Mouse (Mus musculus): ENCODE measurements around the gene Zfp12. TPM values are rescaled to one million over a fixed set of nuclear protein-coding genes. Genes with fewer than 3 reads are reported as not detected.

The Zfp12 gene
- polyA plus RNA-seq, 1 experiment, result 5.6 TPM

DNA sequence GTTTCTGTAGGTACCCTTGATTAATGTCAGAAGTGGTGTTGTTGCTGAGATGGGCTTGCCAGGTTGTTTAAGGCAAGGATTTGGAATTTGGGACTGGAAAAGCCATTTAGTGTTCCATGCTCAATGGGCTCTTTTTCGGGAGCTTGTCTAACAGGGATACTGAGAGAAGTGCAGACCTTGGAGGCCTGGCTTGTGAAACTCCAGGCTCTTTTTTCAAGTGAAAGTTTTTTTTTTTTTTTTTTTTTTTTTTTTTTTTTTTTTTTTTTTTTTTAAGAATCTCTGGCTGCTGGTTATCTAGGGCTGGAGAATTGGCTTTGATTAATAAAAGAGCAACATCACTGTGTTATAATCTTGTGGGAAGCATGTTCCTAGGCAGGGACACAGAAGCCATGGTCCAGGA lies 12.7 kb upstream of the Zfp12 start:
- no peaks in the 10 kb centered on the region for H3K4me1 ChIP-seq (ENCODE audit: control insufficient read depth, insufficient read depth, low read length)
- no peak overlapping the region for H3K4me3 ChIP-seq (replicated peaks; ENCODE audit: control insufficient read depth, low read depth, low read length)
- TF ChIP-seq POLR2A (IDR thresholded peaks at IDR 0.05; ENCODE audit: borderline replicate concordance, control insufficient read depth, low read depth, low read length) (no peak), CTCF (IDR thresholded peaks at IDR 0.05; ENCODE audit: control insufficient read depth, insufficient read depth, low read length) (no peak)
- H3K27ac ChIP-seq (ENCODE audit: control insufficient read depth, insufficient read depth, low read depth, low read length, poor library complexity), result no peak overlapping the region
- WGBS, result 71% methylated on average over 1 of the region's 1 CpGs

DNA sequence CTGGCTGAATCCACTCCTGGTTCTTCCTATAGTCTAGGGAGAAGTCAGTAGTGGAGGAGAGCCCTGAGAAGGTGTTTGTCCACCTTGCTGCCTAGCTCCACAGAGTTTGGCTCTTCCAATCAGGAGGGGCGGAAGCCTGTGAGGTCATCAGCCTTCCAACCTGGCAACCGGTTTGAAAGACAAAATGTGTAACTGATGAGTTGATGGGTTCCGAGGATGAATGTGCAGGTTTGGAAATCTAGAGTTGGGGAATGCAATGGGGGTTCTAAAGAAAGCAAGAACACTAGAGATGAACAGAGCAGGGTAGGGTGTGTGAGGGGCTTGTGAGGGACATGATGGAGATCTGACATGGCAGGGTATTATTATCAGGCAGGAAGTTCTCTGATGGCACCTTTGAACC lies 8.2 kb upstream of the Zfp12 start, which contains the start of gene Spdye4a:
Gene Spdye4a, minus strand, starts transcription at position 101 of the 400 bp plus-strand sequence.
- 74% methylated on average over 3 of the region's 3 CpGs for WGBS
- Histone ChIP-seq H3K4me3 (replicated peaks; ENCODE audit: control insufficient read depth, low read depth, low read length) (no peak within 1 kb of the TSS), H3K27ac (ENCODE audit: control insufficient read depth, insufficient read depth, low read depth, low read length, poor library complexity) (no peak within 1 kb of the TSS), H3K4me1 (ENCODE audit: control insufficient read depth, insufficient read depth, low read length) (no peaks in the 10 kb centered on the region)
- TF ChIP-seq CTCF (IDR thresholded peaks at IDR 0.05; ENCODE audit: control insufficient read depth, insufficient read depth, low read length) (no peak), POLR2A (IDR thresholded peaks at IDR 0.05; ENCODE audit: borderline replicate concordance, control insufficient read depth, low read depth, low read length) (no peak)

DNA sequence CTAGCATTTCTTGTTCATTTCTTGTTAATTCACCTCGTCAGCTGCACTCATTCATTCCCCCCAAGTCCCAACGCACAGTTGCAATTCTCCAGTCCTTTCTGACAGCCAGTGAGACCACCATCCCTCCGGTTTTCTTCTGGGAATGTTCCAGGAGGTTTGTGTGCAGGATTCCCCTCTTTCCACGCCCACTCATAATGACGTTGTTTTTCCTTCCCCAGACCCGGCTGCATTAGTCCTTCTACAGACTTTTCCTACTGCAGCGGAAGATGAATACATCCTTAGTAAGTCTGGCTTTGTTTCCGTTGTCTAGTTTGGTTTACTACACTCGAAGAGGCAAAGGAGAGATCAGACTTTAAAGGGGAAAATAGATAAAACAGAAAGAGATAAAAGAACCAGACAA lies 1.1 kb downstream of the Zfp12 start:
- peaks cover 1% of the 10 kb centered on the region; the same call in 1 of the 2 replicates for H3K4me1 ChIP-seq (ENCODE audit: control insufficient read depth, insufficient read depth, low read length)
- H3K4me3 ChIP-seq (replicated peaks; ENCODE audit: control insufficient read depth, low read depth, low read length), result no peak overlapping the region
- no peak for TF ChIP-seq POLR2A (IDR thresholded peaks at IDR 0.05; ENCODE audit: borderline replicate concordance, control insufficient read depth, low read depth, low read length)
- TF ChIP-seq CTCF (IDR thresholded peaks at IDR 0.05; ENCODE audit: control insufficient read depth, insufficient read depth, low read length), result no peak
- WGBS, result 42% methylated on average over 9 of the region's 9 CpGs
- no peak overlapping the region for H3K27ac ChIP-seq (ENCODE audit: control insufficient read depth, insufficient read depth, low read depth, low read length, poor library complexity)

DNA sequence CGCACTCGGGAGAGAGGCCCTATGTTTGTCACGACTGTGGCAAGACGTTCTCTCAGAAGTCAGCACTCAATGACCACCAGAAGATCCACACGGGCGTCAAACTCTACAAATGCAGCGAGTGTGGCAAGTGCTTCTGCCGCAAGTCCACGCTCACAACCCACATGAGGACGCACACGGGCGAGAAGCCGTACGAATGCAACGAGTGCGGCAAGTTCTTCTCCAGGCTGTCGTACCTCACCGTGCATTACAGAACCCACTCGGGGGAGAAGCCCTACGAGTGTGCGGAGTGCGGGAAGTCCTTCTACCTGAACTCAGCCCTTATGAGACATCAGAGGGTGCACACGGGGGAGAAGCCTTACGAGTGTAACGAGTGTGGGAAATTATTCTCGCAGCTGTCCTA lies 10.0 kb downstream of the Zfp12 start:
- WGBS, result 93% methylated on average over 26 of the region's 26 CpGs
- TF ChIP-seq CTCF (IDR thresholded peaks at IDR 0.05; ENCODE audit: control insufficient read depth, insufficient read depth, low read length) (no peak), POLR2A (IDR thresholded peaks at IDR 0.05; ENCODE audit: borderline replicate concordance, control insufficient read depth, low read depth, low read length) (no peak)
- H3K4me3 ChIP-seq (replicated peaks; ENCODE audit: control insufficient read depth, low read depth, low read length), result no peak overlapping the region
- no peak overlapping the region for H3K27ac ChIP-seq (ENCODE audit: control insufficient read depth, insufficient read depth, low read depth, low read length, poor library complexity)
- H3K4me1 ChIP-seq (ENCODE audit: control insufficient read depth, insufficient read depth, low read length), result no peaks in the 10 kb centered on the region

DNA sequence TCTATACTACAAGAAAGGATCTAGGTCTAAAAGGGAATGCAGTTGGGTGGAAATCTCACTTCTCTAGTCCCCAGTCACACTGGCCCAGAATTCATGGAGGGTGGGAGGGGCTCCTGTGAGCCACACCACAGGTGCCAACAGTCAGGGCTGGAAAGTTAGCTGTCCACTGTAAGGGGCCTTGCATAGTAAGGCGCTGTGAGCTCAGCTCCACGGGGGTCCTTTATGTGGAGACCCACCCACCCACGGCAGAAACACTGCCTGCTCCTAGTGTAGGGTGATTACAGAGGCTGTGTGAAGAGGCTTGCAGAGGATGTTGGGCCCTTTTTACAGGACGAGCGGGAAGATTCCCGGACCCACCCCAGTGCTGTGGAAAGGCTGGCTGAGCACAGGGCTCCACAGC lies 17.1 kb downstream of the Zfp12 start:
- no peaks in the 10 kb centered on the region for H3K4me1 ChIP-seq (ENCODE audit: control insufficient read depth, insufficient read depth, low read length)
- 55% methylated on average over 6 of the region's 6 CpGs for WGBS
- TF ChIP-seq CTCF (IDR thresholded peaks at IDR 0.05; ENCODE audit: control insufficient read depth, insufficient read depth, low read length) (no peak), POLR2A (IDR thresholded peaks at IDR 0.05; ENCODE audit: borderline replicate concordance, control insufficient read depth, low read depth, low read length) (no peak)

DNA sequence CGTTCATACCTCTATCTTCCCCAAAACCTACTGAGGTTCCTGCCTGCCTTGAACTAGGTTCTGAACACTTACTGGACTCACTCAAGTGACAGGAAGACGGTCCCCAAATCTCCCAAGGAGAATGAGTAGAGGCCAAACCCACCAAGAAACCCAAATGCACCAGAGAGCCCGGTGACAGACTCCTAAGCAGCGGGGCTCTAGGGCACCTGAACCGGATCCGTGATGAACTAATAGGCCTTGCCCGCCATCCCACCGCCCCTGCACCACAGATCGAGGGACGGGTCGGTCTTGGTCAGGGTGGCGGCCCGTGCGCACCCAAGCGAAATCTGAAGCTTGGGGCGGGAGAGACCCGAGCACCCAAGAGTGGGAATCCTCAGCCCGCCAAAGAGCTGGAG lies 17.8 kb downstream of the Zfp12 start:
- WGBS, result 38% methylated on average over 18 of the region's 18 CpGs
- H3K4me3 ChIP-seq (replicated peaks; ENCODE audit: control insufficient read depth, low read depth, low read length), result no peak overlapping the region
- H3K27ac ChIP-seq (ENCODE audit: control insufficient read depth, insufficient read depth, low read depth, low read length, poor library complexity), result no peak overlapping the region
- TF ChIP-seq POLR2A (IDR thresholded peaks at IDR 0.05; ENCODE audit: borderline replicate concordance, control insufficient read depth, low read depth, low read length) (no peak), CTCF (IDR thresholded peaks at IDR 0.05; ENCODE audit: control insufficient read depth, insufficient read depth, low read length) (no peak)
- no peaks in the 10 kb centered on the region for H3K4me1 ChIP-seq (ENCODE audit: control insufficient read depth, insufficient read depth, low read length)

More for the DNA sequence above, 17.1 kb downstream of the Zfp12 start:
- Histone ChIP-seq H3K4me3 (replicated peaks; ENCODE audit: control insufficient read depth, low read depth, low read length) (no peak overlapping the region), H3K27ac (ENCODE audit: control insufficient read depth, insufficient read depth, low read depth, low read length, poor library complexity) (no peak overlapping the region)

DNA sequence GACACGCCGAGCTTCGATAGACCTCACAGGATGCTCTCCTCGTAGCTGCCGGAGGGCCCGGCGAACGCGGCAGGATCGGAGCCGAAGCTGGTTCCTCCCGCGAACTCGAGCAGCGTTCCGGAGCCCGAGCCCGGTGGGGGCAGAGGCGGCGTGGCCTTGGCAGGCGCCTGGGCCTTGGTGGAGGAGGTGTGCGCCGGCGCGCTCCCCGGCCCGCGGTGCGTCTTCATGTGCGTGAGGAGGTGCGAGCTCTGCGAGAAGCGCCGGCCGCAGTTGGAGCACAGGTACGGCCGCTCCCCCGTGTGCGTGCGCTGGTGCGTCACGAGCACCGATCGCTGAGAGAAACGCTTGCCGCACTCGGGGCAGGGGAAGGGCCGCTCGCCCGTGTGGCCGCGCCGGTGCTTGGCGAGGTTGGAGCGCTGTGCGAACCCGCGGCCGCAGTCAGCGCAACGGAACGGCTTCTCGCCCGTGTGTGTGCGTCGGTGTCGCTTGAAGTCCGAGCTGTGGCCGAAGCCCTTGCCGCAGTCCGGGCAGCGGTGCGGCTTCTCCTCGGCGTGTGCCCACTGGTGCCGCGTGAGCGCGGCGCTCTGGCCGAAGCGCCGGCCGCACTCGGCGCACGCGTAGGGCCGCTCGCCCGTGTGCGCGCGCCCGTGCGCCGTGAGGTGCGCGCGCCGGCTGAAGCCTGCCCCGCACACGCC lies 18.4 kb downstream of the Zfp12 start:
- WGBS, result 3% methylated on average over 103 of the region's 103 CpGs
- no peak overlapping the region for H3K4me3 ChIP-seq (replicated peaks; ENCODE audit: control insufficient read depth, low read depth, low read length)
- H3K4me1 ChIP-seq (ENCODE audit: control insufficient read depth, insufficient read depth, low read length), result no peaks in the 10 kb centered on the region
- TF ChIP-seq POLR2A (IDR thresholded peaks at IDR 0.05; ENCODE audit: borderline replicate concordance, control insufficient read depth, low read depth, low read length), result no peak
- no peak for TF ChIP-seq CTCF (IDR thresholded peaks at IDR 0.05; ENCODE audit: control insufficient read depth, insufficient read depth, low read length)
- H3K27ac ChIP-seq (ENCODE audit: control insufficient read depth, insufficient read depth, low read depth, low read length, poor library complexity), result no peak overlapping the region; the same call in 1 of the 2 replicates

DNA sequence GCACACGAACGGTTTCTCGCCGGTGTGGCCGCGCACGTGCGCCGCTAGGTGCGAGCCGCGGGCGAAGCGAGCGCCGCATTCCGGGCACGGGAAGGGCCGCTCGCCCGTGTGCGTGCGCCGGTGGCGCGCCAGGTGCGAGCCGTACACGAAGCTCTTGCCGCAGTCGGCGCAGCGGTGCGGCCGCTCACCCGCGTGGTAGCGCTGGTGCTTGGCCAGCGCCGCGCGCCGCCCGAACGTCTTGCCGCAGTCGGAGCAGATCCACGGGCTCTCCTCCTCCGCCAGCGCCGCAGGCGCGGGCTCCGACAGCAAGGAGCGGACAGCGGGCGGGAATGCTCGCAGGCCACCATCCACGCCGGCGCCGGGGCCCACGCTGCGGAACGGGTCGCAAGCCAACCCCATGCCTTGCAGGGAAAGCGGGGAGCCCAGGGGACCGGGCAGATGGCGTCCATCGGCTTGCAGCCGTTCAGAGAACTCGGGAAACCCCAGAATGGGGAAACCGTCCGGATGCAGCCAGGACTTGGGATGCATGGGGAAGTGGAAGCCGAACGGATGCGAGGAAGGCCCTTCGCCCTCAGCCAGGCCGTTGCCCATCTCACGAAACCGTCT lies 19.0 kb downstream of the Zfp12 start:
- H3K4me3 ChIP-seq (replicated peaks; ENCODE audit: control insufficient read depth, low read depth, low read length), result no peak overlapping the region
- 7% methylated on average over 81 of the region's 81 CpGs for WGBS

More for the DNA sequence above, 19.0 kb downstream of the Zfp12 start:
- Histone ChIP-seq H3K4me1 (ENCODE audit: control insufficient read depth, insufficient read depth, low read length) (no peaks in the 10 kb centered on the region), H3K27ac (ENCODE audit: control insufficient read depth, insufficient read depth, low read depth, low read length, poor library complexity) (no peak overlapping the region; the same call in 1 of the 2 replicates)
- TF ChIP-seq CTCF (IDR thresholded peaks at IDR 0.05; ENCODE audit: control insufficient read depth, insufficient read depth, low read length), result no peak
- TF ChIP-seq POLR2A (IDR thresholded peaks at IDR 0.05; ENCODE audit: borderline replicate concordance, control insufficient read depth, low read depth, low read length), result no peak

All from bone marrow, adult 2 months (tissue).